Mouse (Mus musculus) frontal cortex, adult 2 months (tissue): ENCODE data around the gene Gm15319. TPM values are rescaled to one million over a fixed set of nuclear protein-coding genes. Genes with fewer than 3 reads are reported as not detected.
"Not testable (repeated sequence)": the region's sequence is repeated elsewhere in the genome, so short reads cannot be mapped to it uniquely, and the experiment has no call there.

Experiments used
- DNase-seq, 2 experiments: peaks; one replicate each; pipeline ENCODE4 v3.0.0; 2022; ENCODE audit warnings: low spot score in 1 of 2; ENCODE audit errors: extremely low spot score in 1 of 2
- polyA plus RNA-seq: library from polyadenylated mRNA; depleted of rRNA; stranded (reverse); fragments of >200 nt; gene quantifications from 2 replicates; pipeline ENCODE4 v1.2.3, GENCODE M21; 2012

Gm15319 gene
- polyA plus RNA-seq, 1 experiment: 0.54 TPM

- DNase-seq: not testable (repeated sequence)
Measured at GRCm38 (mm10) chr8:20300042-20300441, 63.0 kb downstream of the Gm15319 start.

GRCm38 (mm10) chr8:20297939-20298505 lies 65.0 kb downstream of the Gm15319 start:
- DNase-seq: peak in 1 of 2 experiments; percentile 44

GRCm38 (mm10) chr8:20296803-20297702 lies 66.0 kb downstream of the Gm15319 start:
- DNase-seq: peak in 1 of 2 experiments; percentile 82

- not testable (repeated sequence) for DNase-seq
Measured at GRCm38 (mm10) chr8:20295881-20296280, 67.1 kb downstream of the Gm15319 start.

- not testable (repeated sequence) for DNase-seq
Measured at GRCm38 (mm10) chr8:20294826-20295225, 68.2 kb downstream of the Gm15319 start.

- DNase-seq: peak in 1 of 2 experiments; percentile 23
Measured at GRCm38 (mm10) chr8:20293966-20294365, 69.0 kb downstream of the Gm15319 start.

- not testable (repeated sequence) for DNase-seq
Measured at GRCm38 (mm10) chr8:20290015-20290414, 73.0 kb downstream of the Gm15319 start.

- peak in 1 of 2 experiments; percentile 58 for DNase-seq
Measured at GRCm38 (mm10) chr8:20288878-20289277, 74.1 kb downstream of the Gm15319 start.

- DNase-seq: not testable (repeated sequence)
Measured at GRCm38 (mm10) chr8:20287706-20288105, 75.3 kb downstream of the Gm15319 start.
